Mouse (Mus musculus) adrenal gland, postnatal 10 days (tissue): ENCODE results near the gene Rps6ka4. TPM values are rescaled to one million over a fixed set of nuclear protein-coding genes. Genes with fewer than 3 reads are reported as not detected.

Experiments
- microRNA-seq: library from miRNA; unstranded; fragments of <30 nt; microRNA quantifications from one replicate; pipeline ENCODE4 v1.2.0, GENCODE M21; 2021
- total RNA-seq, 2 experiments: library from RNA; stranded (reverse); gene quantifications; 2 replicates each; pipeline ENCODE4 v1.2.3; 2021

Gene Rps6ka4
- total RNA-seq, 2 experiments from 2014 or later, result 21.5 to 27.5 TPM

Small RNAs within 50 kb of the gene (microRNA-seq; reads per million reads assigned to microRNA genes)
- gene Mir5046, result not detected

Other genes starting within 250 kb of the Rps6ka4 start
- 1 to 10 TPM; 4.1 TPM for gene Ccdc88b, start 17.6 kb upstream of the Rps6ka4 start, total RNA-seq
- 10 to 100 TPM; 53.9 to 70.4 TPM for gene Trmt112, start 69.1 kb upstream of the Rps6ka4 start, total RNA-seq
- 100 to 1,000 TPM; 417 to 451 TPM for gene Prdx5, start 69.5 kb upstream of the Rps6ka4 start, total RNA-seq
- 10 to 100 TPM; 71.0 to 97.4 TPM for gene Esrra, start 81.2 kb upstream of the Rps6ka4 start, total RNA-seq
- 1 to 10 TPM; 1.2 to 1.7 TPM for gene Catsperz, start 84.7 kb upstream of the Rps6ka4 start, total RNA-seq
- under 1 TPM; 0.30 to 0.73 TPM for gene Kcnk4, start 93.9 kb upstream of the Rps6ka4 start, total RNA-seq
- 10 to 100 TPM; 42.0 to 51.8 TPM for gene Bad, start 101.2 kb upstream of the Rps6ka4 start, total RNA-seq
- 10 to 100 TPM; 33.8 to 42.3 TPM for gene Gpr137, start 101.8 kb upstream of the Rps6ka4 start, total RNA-seq
- gene Ppp1r14b, start 134.3 kb upstream of the Rps6ka4 start, total RNA-seq, result 100 to 1,000 TPM; 289 to 333 TPM
- gene Plcb3, start 135.8 kb upstream of the Rps6ka4 start, total RNA-seq, result 10 to 100 TPM; 45.7 to 63.5 TPM
- gene Fkbp2, start 139.9 kb upstream of the Rps6ka4 start, total RNA-seq, result 10 to 100 TPM; 70.7 to 71.4 TPM
- gene Vegfb, start 147.0 kb upstream of the Rps6ka4 start, total RNA-seq, result 100 to 1,000 TPM; 110 to 139 TPM
- 10 to 100 TPM; 46.0 to 58.5 TPM for gene Dnajc4, start 151.9 kb upstream of the Rps6ka4 start, total RNA-seq
- 10 to 100 TPM; 29.4 to 34.1 TPM for gene Nudt22, start 155.5 kb upstream of the Rps6ka4 start, total RNA-seq
- 10 to 100 TPM; 13.3 to 21.3 TPM for gene Trpt1, start 155.5 kb upstream of the Rps6ka4 start, total RNA-seq
- 10 to 100 TPM in 1 of 2 experiments, 1 to 10 TPM in 1; 9.8 to 10.1 TPM for gene Fermt3, start 178.8 kb upstream of the Rps6ka4 start, total RNA-seq
- 100 to 1,000 TPM; 101 to 107 TPM for gene Stip1, start 199.3 kb upstream of the Rps6ka4 start, total RNA-seq
- gene Macrod1, start 216.2 kb upstream of the Rps6ka4 start, total RNA-seq, result 100 to 1,000 TPM; 134 to 155 TPM